Mouse (Mus musculus) liver, embryonic 15.5 days (tissue): ENCODE measurements around the gene Aim2. TPM values are rescaled to one million over a fixed set of nuclear protein-coding genes. Genes with fewer than 3 reads are reported as not detected.

Experiments used
- ATAC-seq: fragments of 200-750 bp; cut with Nextera tagmentation; 2 replicates; pipeline ENCODE4 v1.8.0; 2017; ENCODE audit warnings: moderate number of reproducible peaks, mild to moderate bottlenecking, moderate library complexity; ENCODE audit not compliant: insufficient read depth
- H3K27ac ChIP-seq: fragments of 300-500 bp; sonication (generic); replicated peaks from 2 replicates; pipeline ENCODE4 v1.5.1; 2015; ENCODE audit warnings: mild to moderate bottlenecking, inconsistent platforms
- H3K27me3 ChIP-seq: fragments of 300-500 bp; sonication (generic); 2 replicates; pipeline ENCODE4 v1.6.1; 2015; ENCODE audit warnings: mild to moderate bottlenecking, inconsistent platforms
- H3K36me3 ChIP-seq: fragments of 300-500 bp; sonication (generic); replicated peaks from 2 replicates; pipeline ENCODE4 v1.6.1; 2015; ENCODE audit warnings: moderate library complexity, mild to moderate bottlenecking, inconsistent platforms
- H3K4me1 ChIP-seq: fragments of 300-500 bp; sonication (generic); replicated peaks from 2 replicates; pipeline ENCODE4 v1.6.1; 2015; ENCODE audit warnings: inconsistent platforms
- H3K4me2 ChIP-seq: fragments of 300-500 bp; sonication (generic); 2 replicates; pipeline ENCODE4 v1.6.1; 2015; ENCODE audit warnings: moderate library complexity, mild to moderate bottlenecking, inconsistent platforms
- H3K4me3 ChIP-seq: fragments of 300-500 bp; sonication (generic); replicated peaks from 2 replicates; pipeline ENCODE4 v1.5.1; 2015; ENCODE audit warnings: mild to moderate bottlenecking, inconsistent platforms
- H3K9ac ChIP-seq: fragments of 300-500 bp; sonication (generic); 2 replicates; pipeline ENCODE4 v1.6.1; 2015; ENCODE audit warnings: moderate library complexity, mild to moderate bottlenecking, inconsistent platforms
- H3K9me3 ChIP-seq: fragments of 300-500 bp; sonication (generic); replicated peaks from 2 replicates; pipeline ENCODE4 v1.6.1; 2016; ENCODE audit warnings: inconsistent platforms
- WGBS: fragments of 180-500 bp; shearing (Covaris S2); methylation state at CpG from one replicate; pipeline ENCODE4 v1.1.7; 2015; ENCODE audit warnings: mixed read lengths; ENCODE audit not compliant: insufficient replicate concordance; 5-methylcytosine and 5-hydroxymethylcytosine counted together
- polyA plus RNA-seq: library from polyadenylated mRNA; unstranded; fragments of >200 nt; fragmentation: Nextera tagmentation; extraction: Ambion mirVana; gene quantifications from 2 replicates; pipeline ENCODE4 v1.2.1, GENCODE M21; 2015

Gene Aim2
- polyA plus RNA-seq, 1 experiment from 2014 or later, result 3.3 TPM

DNA sequence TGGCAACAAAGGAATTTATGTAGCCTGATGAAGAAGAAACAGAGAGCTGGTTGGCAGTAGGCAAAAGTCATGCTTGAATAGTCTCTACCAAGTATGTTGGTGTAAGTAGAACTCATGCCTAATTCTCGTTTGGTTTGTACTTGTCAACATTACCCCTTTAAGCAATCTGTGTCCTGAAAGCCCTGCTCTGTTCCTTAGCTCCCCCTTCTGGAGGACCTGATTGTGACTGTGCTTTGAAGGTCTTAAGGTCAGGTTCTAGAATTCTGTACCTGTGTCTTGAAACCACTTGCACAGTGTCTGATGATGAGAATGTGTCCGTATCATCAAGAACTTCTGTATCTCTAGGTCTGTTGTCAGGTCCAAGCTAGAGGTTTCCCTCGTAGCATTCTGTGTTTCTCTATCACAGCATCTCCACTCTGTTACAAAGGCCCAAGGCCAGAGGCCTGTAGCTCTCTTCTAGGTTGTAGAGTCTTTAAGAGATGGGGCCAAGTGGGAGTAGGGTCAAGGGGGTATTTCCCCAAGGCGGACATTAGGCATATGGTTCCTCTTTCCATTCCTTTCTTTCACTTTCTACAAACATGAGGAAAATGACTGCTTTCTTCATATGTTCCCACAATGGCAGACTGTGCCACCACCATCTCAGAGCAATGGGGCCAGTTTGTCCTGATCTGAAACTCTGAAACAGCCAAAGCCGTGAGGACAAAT lies 79.5 kb downstream of the Aim2 start:
- H3K9me3 ChIP-seq, result no peaks in the 10 kb centered on the region
- no peak overlapping the region for H3K27ac ChIP-seq
- H3K36me3 ChIP-seq, result no peaks in the 10 kb centered on the region
- peaks cover 5% of the 10 kb centered on the region; the same call in 1 of the 2 replicates for H3K4me1 ChIP-seq
- ATAC-seq, result no peak
- WGBS, result 65% methylated on average over 5 of the region's 5 CpGs
- H3K27me3 ChIP-seq, result no peaks in the 10 kb centered on the region
- H3K4me3 ChIP-seq, result no peak overlapping the region
- H3K4me2 ChIP-seq, result no peak overlapping the region
- H3K9ac ChIP-seq, result no peak overlapping the region

DNA sequence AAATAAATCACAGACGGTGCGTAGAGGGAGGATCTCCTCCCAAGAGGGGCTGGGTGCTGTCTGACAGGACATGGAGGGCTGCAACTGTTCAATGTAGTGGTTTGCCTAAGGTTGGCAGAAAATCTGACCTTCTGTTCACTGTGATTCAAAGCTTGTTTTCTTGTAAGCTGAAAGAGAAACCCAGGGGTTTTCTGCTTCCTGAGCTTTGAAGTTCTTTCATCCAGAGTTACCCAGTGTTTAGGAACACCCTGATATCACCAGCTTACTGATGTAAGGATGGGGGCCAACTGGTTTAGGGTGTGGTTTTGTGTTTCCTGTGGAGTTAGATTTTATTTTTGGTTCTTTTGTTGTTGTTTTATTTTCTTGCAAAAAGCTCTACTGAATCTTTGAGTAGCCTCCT lies 81.7 kb downstream of the Aim2 start:
- H3K27me3 ChIP-seq, result no peaks in the 10 kb centered on the region
- H3K9ac ChIP-seq, result no peak overlapping the region
- no peaks in the 10 kb centered on the region for H3K4me1 ChIP-seq
- no peak overlapping the region for H3K27ac ChIP-seq
- ATAC-seq, result no peak
- no peak overlapping the region for H3K4me3 ChIP-seq
- H3K36me3 ChIP-seq, result no peaks in the 10 kb centered on the region
- no peaks in the 10 kb centered on the region for H3K9me3 ChIP-seq
- no peak overlapping the region for H3K4me2 ChIP-seq
- WGBS, result 61% methylated on average over 2 of the region's 2 CpGs

DNA sequence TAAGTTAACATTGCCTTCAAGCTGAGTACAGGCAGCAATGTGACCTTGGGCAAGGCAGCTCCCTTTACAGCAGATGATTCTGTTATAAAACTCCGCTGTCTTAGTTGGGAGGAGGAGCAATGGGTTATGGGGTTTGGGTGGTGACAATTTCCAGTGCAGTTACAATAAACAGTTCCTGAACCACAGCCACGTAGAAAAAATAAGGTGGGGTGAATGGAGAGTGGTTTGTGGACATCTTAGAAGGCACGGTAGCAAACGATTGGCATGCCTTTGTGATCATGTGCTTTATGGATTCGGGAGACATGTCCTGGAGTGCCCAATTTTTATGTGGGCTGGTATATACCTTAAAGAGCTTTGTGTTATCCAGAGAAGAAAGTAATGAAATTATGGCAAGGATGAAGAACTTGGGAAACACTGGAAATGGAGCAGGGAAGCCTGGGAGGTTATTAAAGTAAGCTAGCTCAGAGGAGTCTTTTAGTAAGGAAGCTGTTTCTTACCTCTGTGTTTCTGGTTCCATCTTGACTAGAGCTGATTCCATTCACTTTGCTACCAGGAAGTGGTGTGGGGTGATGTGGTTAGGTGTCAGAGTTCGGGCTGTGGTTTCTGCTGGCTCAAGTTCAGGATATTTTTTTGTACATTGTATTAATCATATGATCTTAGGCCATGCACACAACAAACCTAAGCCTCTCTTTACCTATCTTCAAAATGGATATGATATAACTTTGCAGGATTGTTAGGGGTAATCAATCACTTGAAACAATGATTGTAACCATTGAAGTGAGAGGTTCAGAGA lies 86.7 kb downstream of the Aim2 start:
- H3K27me3 ChIP-seq, result no peaks in the 10 kb centered on the region
- no peak for ATAC-seq
- no peaks in the 10 kb centered on the region for H3K9me3 ChIP-seq
- no peak overlapping the region for H3K4me3 ChIP-seq
- H3K27ac ChIP-seq, result no peak overlapping the region
- no peaks in the 10 kb centered on the region for H3K36me3 ChIP-seq
- H3K9ac ChIP-seq, result no peak overlapping the region
- no peak overlapping the region for H3K4me2 ChIP-seq
- 39% methylated on average over 6 of the region's 6 CpGs for WGBS
- no peaks in the 10 kb centered on the region; the same call in 1 of the 2 replicates for H3K4me1 ChIP-seq

DNA sequence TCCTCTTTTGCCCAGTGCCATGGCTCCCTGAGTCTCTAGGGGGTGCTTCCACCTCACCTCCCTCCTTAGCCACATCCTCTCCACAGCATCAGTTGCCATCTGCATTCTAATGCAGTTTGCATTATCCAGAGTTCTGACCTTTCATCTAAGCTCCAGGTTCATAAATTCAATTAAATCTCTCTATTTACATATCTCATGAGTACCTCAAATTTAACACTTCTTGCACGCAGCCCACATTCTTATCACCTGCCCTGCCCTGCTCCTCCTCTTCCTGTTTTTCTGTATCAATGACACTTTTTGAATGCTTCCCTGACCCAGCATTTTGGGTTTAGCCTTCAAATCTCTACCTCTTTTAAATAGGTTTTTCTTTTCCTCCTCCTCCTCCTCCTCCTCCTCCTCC lies 90.0 kb downstream of the Aim2 start:
- no peak overlapping the region for H3K4me3 ChIP-seq
- H3K27me3 ChIP-seq, result no peaks in the 10 kb centered on the region
- H3K4me2 ChIP-seq, result no peak overlapping the region
- H3K36me3 ChIP-seq, result no peaks in the 10 kb centered on the region
- H3K9me3 ChIP-seq, result no peaks in the 10 kb centered on the region
- no peak overlapping the region for H3K27ac ChIP-seq
- 6% methylated on average over 1 of the region's 1 CpGs for WGBS
- no peak overlapping the region for H3K9ac ChIP-seq
- H3K4me1 ChIP-seq, result no peaks in the 10 kb centered on the region; the same call in 1 of the 2 replicates
- ATAC-seq, result no peak

DNA sequence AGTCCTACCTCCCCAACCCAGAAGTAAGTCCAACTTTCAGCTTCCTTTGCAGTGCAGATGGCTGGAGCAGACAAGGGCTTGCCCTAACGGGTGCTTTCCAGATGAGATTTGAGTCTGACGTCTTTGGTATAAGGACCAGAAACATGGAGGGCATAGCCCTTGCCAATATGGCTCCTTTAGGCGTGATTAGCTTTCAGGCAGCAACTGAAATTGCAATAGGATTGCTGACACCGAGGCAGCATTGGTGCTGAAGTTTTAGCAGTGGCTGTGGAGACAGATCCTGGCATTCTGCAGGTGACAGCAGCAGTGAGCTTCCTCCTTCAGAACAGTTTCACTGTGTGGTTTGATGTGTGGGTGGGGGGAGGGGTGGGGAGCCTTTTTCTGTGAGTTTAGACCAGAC lies 90.5 kb downstream of the Aim2 start:
- no peaks in the 10 kb centered on the region for H3K36me3 ChIP-seq

DNA sequence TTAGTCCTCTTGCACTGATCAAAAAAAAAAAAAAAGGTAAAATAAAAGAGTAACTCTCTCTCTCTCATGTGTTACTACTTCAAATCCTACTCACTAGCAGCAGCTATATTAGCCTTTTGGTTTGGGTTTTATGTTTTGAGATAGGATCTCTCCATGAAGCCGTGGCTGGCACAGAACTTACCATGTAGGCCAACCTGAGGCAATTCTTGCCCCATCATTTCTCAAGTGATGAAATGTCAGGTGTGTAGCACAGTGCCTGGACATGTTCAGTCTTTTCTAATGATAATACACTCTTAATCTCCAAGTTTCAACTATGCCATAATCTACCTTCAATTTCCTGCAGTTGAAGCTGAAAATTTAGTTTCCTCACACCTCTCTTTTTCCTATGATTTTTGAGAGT lies 92.4 kb downstream of the Aim2 start:
- no peak overlapping the region for H3K4me2 ChIP-seq
- no peaks in the 10 kb centered on the region; the same call in 1 of the 2 replicates for H3K4me1 ChIP-seq
- no peak overlapping the region for H3K9ac ChIP-seq
- no peaks in the 10 kb centered on the region for H3K9me3 ChIP-seq
- ATAC-seq, result no peak
- H3K36me3 ChIP-seq, result no peaks in the 10 kb centered on the region
- no peak overlapping the region for H3K4me3 ChIP-seq
- no peak overlapping the region for H3K27ac ChIP-seq
- 71% methylated on average over 1 of the region's 1 CpGs for WGBS
- H3K27me3 ChIP-seq, result no peaks in the 10 kb centered on the region

More for the DNA sequence above, 90.5 kb downstream of the Aim2 start:
- Histone ChIP-seq H3K4me1 (no peaks in the 10 kb centered on the region; the same call in 1 of the 2 replicates), H3K27ac (no peak overlapping the region), H3K4me3 (no peak overlapping the region), H3K4me2 (no peak overlapping the region), H3K9ac (no peak overlapping the region), H3K27me3 (no peaks in the 10 kb centered on the region), H3K9me3 (no peaks in the 10 kb centered on the region)
- WGBS, result 7% methylated on average over 4 of the region's 4 CpGs
- ATAC-seq, result no peak

DNA sequence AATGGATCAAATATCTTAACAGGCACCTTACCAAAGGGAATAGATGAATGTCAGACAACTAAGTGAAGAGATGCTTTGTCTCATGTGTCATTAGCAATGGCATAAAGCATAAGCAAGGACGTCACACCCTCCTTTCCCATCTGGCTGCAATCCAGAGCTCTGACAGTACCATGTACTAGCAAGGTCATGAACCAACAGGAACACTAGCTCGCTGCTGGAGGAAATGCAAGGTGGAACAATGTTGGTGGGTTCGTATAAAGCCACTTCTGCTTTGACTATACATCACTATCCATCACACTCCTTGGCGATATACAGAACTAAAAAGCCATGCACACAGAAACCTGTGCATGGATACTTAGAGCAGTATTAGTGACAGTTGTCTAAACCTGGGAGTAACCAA lies 96.4 kb downstream of the Aim2 start:
- Histone ChIP-seq H3K9ac (no peak overlapping the region), H3K9me3 (no peaks in the 10 kb centered on the region), H3K4me2 (no peak overlapping the region), H3K4me1 (no peaks in the 10 kb centered on the region), H3K4me3 (no peak overlapping the region), H3K27me3 (no peaks in the 10 kb centered on the region), H3K36me3 (no peaks in the 10 kb centered on the region), H3K27ac (no peak overlapping the region)
- WGBS, result 40% methylated on average over 4 of the region's 4 CpGs
- no peak for ATAC-seq

DNA sequence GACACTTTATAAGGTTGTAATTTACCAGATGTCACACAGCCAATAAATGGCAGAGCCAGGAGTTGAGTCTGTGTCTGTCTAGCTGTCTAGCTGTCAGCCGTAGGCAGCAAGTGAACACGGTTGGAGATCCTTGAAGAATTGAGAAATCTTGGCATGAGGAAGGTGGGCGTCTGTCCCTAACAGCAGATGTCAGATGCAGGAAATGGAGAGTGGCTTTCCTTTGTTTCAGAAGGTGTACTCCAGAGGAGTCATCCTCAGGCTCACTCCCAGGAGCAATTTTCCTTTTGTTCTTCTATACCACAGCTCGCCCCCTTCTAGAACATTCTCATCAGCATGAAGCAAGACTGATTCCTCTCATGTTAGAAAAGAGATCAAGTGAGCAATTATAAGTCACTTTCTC lies 99.9 kb downstream of the Aim2 start:
- no peaks in the 10 kb centered on the region for H3K36me3 ChIP-seq
- H3K9ac ChIP-seq, result no peak overlapping the region
- no peak for ATAC-seq
- WGBS, result 64% methylated on average over 4 of the region's 4 CpGs
- H3K4me2 ChIP-seq, result no peak overlapping the region
- H3K4me3 ChIP-seq, result no peak overlapping the region
- no peaks in the 10 kb centered on the region for H3K9me3 ChIP-seq
- H3K27me3 ChIP-seq, result no peaks in the 10 kb centered on the region
- no peak overlapping the region for H3K27ac ChIP-seq
- H3K4me1 ChIP-seq, result no peaks in the 10 kb centered on the region

DNA sequence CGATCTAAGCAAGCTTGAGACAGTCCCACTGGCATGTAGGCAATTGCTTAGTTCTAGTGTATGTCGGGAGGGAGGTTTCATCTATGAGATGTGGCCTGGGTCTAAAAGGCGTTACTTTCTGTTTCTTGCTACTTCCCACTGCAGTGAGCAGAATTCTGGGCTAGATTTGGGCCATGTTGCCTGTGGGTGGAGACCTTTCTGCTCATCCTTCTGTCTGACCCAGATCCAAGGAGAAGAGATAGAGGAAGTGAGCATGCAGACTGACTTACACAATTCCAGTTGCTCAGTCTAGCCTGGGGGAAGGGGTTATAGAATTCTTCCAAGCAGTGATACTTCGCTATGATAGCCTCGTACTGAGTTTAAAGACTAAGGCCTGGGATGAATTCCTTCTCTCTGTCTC lies 101.0 kb downstream of the Aim2 start:
- Histone ChIP-seq H3K36me3 (no peaks in the 10 kb centered on the region), H3K4me1 (no peaks in the 10 kb centered on the region), H3K9me3 (no peaks in the 10 kb centered on the region), H3K9ac (no peak overlapping the region), H3K4me3 (no peak overlapping the region), H3K27me3 (no peaks in the 10 kb centered on the region), H3K4me2 (no peak overlapping the region), H3K27ac (no peak overlapping the region)
- WGBS, result 58% methylated on average over 5 of the region's 5 CpGs
- no peak for ATAC-seq

DNA sequence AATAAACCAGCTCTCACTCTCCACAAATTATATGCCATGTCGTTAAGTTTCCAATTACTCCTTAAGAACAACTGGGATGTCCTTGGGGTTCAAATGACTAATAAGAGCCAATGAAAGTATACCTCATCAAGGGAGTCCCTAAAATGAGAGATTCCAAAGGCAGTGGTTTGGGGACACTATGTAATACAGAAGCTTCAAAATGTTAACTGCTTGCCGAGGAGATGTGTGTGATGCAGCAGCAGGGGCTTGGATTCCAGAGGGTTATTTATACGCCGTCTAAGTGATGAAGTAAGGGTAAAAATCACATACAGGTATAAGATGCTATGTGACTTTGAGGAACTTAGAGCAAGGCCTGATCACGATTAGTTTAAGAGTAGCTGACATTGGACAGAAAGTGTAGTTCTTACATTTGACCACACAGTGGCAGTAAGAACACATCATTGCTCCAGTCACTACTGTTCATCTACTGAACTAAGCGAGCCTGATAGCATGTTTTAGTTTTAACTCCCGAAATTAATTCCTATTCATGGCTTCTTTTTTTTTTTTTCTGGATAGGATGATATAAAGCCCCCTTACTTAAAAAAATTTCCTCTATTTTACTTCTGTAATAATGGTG lies 105.6 kb downstream of the Aim2 start:
- H3K27me3 ChIP-seq, result no peaks in the 10 kb centered on the region
- no peak overlapping the region for H3K27ac ChIP-seq
- 0 out of 2 replicates have a peak, but pooled peaks have one; percentile 18 for ATAC-seq
- no peak overlapping the region for H3K4me2 ChIP-seq
- no peaks in the 10 kb centered on the region for H3K4me1 ChIP-seq
- H3K4me3 ChIP-seq, result no peak overlapping the region
- H3K9me3 ChIP-seq, result no peaks in the 10 kb centered on the region
- no peak overlapping the region for H3K9ac ChIP-seq
- H3K36me3 ChIP-seq, result no peaks in the 10 kb centered on the region
- WGBS, result 47% methylated on average over 7 of the region's 7 CpGs

DNA sequence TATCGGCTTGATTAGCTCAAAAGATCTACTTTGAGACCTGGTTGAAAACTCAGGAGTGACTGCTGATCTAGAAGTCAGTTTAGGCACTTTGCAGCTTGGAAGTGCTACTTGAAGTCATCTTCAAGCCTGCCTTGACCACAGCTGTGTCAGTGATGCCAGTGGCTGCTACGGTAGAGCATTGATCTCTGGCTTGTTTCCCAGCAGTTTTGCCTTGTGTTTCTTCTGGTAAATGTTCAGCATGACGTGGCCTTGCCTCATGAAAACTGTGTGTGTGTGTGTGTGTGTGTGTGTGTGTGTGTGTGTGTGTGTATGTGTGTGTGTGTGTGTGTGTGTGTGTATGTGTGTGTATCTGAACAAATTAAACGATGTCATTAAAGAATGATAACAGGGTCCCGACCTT lies 106.1 kb downstream of the Aim2 start:
- WGBS, result 68% methylated on average over 5 of the region's 5 CpGs
- no peak overlapping the region for H3K9ac ChIP-seq
- no peaks in the 10 kb centered on the region for H3K4me1 ChIP-seq
- no peak overlapping the region for H3K4me2 ChIP-seq
- no peaks in the 10 kb centered on the region for H3K9me3 ChIP-seq
- H3K4me3 ChIP-seq, result no peak overlapping the region
- H3K36me3 ChIP-seq, result no peaks in the 10 kb centered on the region
- ATAC-seq, result no peak
- H3K27me3 ChIP-seq, result no peaks in the 10 kb centered on the region
- no peak overlapping the region for H3K27ac ChIP-seq
